Mouse (Mus musculus) layer of hippocampus, adult 9-11 months (tissue): ENCODE results near the gene Slc10a1.
A peak's percentile ranks its signal among the peaks of the same experiment; 100 is the strongest.

Experiments used
- DNase-seq: peaks from one replicate; pipeline ENCODE4 v3.0.0; 2022

The Slc10a1 gene

GRCm38 (mm10) chr12:80926550-80926949 lies 42.0 kb downstream of the Slc10a1 start:
- DNase-seq, result no peak

- DNase-seq, result no peak
These were observed 42.6 kb downstream of the Slc10a1 start for GRCm38 (mm10) chr12:80925919-80926318.

- peak; percentile 47 for DNase-seq
These were observed 44.3 kb downstream of the Slc10a1 start for GRCm38 (mm10) chr12:80924205-80924604.

GRCm38 (mm10) chr12:80923602-80924001 lies 44.9 kb downstream of the Slc10a1 start:
- DNase-seq, result no peak

GRCm38 (mm10) chr12:80922869-80923268 lies 45.6 kb downstream of the Slc10a1 start:
- DNase-seq, result no peak

- DNase-seq, result no peak
These were observed 47.2 kb downstream of the Slc10a1 start for GRCm38 (mm10) chr12:80921301-80921700.

- no peak for DNase-seq
These were observed 50.7 kb downstream of the Slc10a1 start for GRCm38 (mm10) chr12:80917764-80918163.

GRCm38 (mm10) chr12:80909631-80910030 lies 58.9 kb downstream of the Slc10a1 start:
- no peak for DNase-seq
